Mouse (Mus musculus) monocyte, adult 5-6 weeks (primary cell): ENCODE results near the gene Wdr62. TPM values are rescaled to one million over a fixed set of nuclear protein-coding genes. Genes with fewer than 3 reads are reported as not detected.
"Not testable (repeated sequence)": the region's sequence is repeated elsewhere in the genome, so short reads cannot be mapped to it uniquely, and the experiment has no call there.

ENCODE experiments used
- ATAC-seq: fragments of 153-309, 156-312 bp; replicated peaks from 2 replicates; pipeline ENCODE4 v1.8.0; 2017; ENCODE audit warnings: mild to moderate bottlenecking; ENCODE audit not compliant: low TSS enrichment, insufficient number of reproducible peaks, severe bottlenecking, poor library complexity, low FRiP score
- total RNA-seq: library from RNA; stranded (forward); fragments of 200-1000, 200-491, 200-594 nt; gene quantifications from 3 replicates; pipeline ENCODE4 v1.2.3, GENCODE M21; 2017

Gene Wdr62
- total RNA-seq, 1 experiment from 2014 or later = 1.3 TPM

GRCm38 (mm10) chr7:30278911-30279310, 1.3 kb downstream of the Wdr62 start:
- ATAC-seq = no peak

GRCm38 (mm10) chr7:30274383-30274782, 5.8 kb downstream of the Wdr62 start:
- no peak for ATAC-seq

- ATAC-seq = no peak
These were observed 10.6 kb downstream of the Wdr62 start for GRCm38 (mm10) chr7:30269641-30270040.

GRCm38 (mm10) chr7:30266780-30267179, 13.4 kb downstream of the Wdr62 start:
- ATAC-seq = no peak

- ATAC-seq = no peak
These were observed 14.3 kb downstream of the Wdr62 start for GRCm38 (mm10) chr7:30265935-30266334.

- ATAC-seq = 0 out of 2 replicates have a peak, but pooled peaks have one; percentile 42
These were observed 14.7 kb downstream of the Wdr62 start for GRCm38 (mm10) chr7:30265531-30265930.

GRCm38 (mm10) chr7:30265041-30265440, 15.2 kb downstream of the Wdr62 start:
- peak; percentile 71 for ATAC-seq

GRCm38 (mm10) chr7:30251956-30252954, 28.0 kb downstream of the Wdr62 start:
- ATAC-seq = no peak

GRCm38 (mm10) chr7:30237374-30237773, 42.8 kb downstream of the Wdr62 start:
- not testable (repeated sequence) for ATAC-seq

GRCm38 (mm10) chr7:30235625-30236024, 44.6 kb downstream of the Wdr62 start, which contains the start of gene Ovol3:
Gene Ovol3 (minus strand): TSS chr7:30235725.
- ATAC-seq = no peak

GRCm38 (mm10) chr7:30235091-30235490, 45.1 kb downstream of the Wdr62 start:
- ATAC-seq = no peak

GRCm38 (mm10) chr7:30234276-30234858, 45.9 kb downstream of the Wdr62 start:
- ATAC-seq = no peak

GRCm38 (mm10) chr7:30233387-30233786, 46.8 kb downstream of the Wdr62 start:
- no peak for ATAC-seq

- ATAC-seq = 0 out of 2 replicates have a peak, but pooled peaks have one; percentile 14
These were observed 47.5 kb downstream of the Wdr62 start for GRCm38 (mm10) chr7:30232631-30233148.

GRCm38 (mm10) chr7:30231669-30232454, 48.4 kb downstream of the Wdr62 start, which contains the start of the genes Polr2i and Tbcb:
Gene Polr2i (plus strand): TSS chr7:30231948.
Gene Tbcb (minus strand): TSS chr7:30232272.
- peak; percentile 94 for ATAC-seq

GRCm38 (mm10) chr7:30231328-30231668, 48.9 kb downstream of the Wdr62 start:
- ATAC-seq = no peak

- no peak for ATAC-seq
These were observed 56.0 kb downstream of the Wdr62 start for GRCm38 (mm10) chr7:30224206-30224605.

- no peak for ATAC-seq
These were observed 58.0 kb downstream of the Wdr62 start for GRCm38 (mm10) chr7:30222205-30222604.

GRCm38 (mm10) chr7:30221433-30221832, 58.8 kb downstream of the Wdr62 start:
- no peak for ATAC-seq
